Mouse (Mus musculus) C2C12 (cell line): ENCODE measurements around the gene Olfr46.
"Not testable (repeated sequence)": the region's sequence is repeated elsewhere in the genome, so short reads cannot be mapped to it uniquely, and the experiment has no call there.

Source experiments
- CTCF ChIP-seq: IDR thresholded peaks from one replicate; pipeline ENCODE4 v1.5.1; 2011; ENCODE audit not compliant: control insufficient read depth, insufficient read depth, insufficient read length
- MAX ChIP-seq: IDR thresholded peaks from one replicate; pipeline ENCODE4 v1.6.1; 2011; ENCODE audit warnings: mild to moderate bottlenecking, control low read depth
- MYOD1 ChIP-seq: IDR thresholded peaks from one replicate; pipeline ENCODE4 v1.6.1; 2011; ENCODE audit warnings: low read depth; ENCODE audit not compliant: control insufficient read depth, insufficient read length
- MYOG ChIP-seq: IDR thresholded peaks from one replicate; pipeline ENCODE4 v1.6.1; 2011; ENCODE audit not compliant: control insufficient read depth, insufficient read length; ENCODE audit errors: extremely low read depth
- USF1 ChIP-seq: IDR thresholded peaks from one replicate; pipeline ENCODE4 v1.6.1; 2011; ENCODE audit warnings: low read depth, mild to moderate bottlenecking, control low read depth, moderate library complexity

DNA sequence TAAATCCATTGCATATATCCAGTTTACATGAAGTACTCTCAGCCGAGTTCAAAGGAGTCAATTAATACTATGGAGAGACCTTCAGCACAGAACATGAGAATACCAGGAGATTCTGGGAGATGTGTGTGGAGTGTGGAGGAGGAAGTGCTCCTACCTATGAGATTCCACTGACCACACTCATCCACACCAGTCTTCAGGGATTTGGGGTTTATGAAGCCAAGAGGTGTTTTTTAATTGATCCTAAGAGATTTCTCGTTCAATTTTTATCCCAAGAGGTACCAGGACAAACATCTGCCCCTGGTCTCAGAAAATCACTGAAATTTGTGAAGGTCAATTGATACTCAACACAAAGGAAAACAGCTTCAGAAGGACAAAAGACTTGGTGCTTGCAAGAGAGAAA is at the start of gene Olfr46:
- not testable (repeated sequence) for TF ChIP-seq CTCF, MAX, MYOD1, MYOG, USF1
